Mouse (Mus musculus): Measurements from ENCODE around the gene Ddit4. TPM values are rescaled to one million over a fixed set of nuclear protein-coding genes. Genes with fewer than 3 reads are reported as not detected.

The Ddit4 gene
- total and polyA plus RNA-seq, 2 experiments from 2014 or later: 17.0 to 30.3 TPM

DNA sequence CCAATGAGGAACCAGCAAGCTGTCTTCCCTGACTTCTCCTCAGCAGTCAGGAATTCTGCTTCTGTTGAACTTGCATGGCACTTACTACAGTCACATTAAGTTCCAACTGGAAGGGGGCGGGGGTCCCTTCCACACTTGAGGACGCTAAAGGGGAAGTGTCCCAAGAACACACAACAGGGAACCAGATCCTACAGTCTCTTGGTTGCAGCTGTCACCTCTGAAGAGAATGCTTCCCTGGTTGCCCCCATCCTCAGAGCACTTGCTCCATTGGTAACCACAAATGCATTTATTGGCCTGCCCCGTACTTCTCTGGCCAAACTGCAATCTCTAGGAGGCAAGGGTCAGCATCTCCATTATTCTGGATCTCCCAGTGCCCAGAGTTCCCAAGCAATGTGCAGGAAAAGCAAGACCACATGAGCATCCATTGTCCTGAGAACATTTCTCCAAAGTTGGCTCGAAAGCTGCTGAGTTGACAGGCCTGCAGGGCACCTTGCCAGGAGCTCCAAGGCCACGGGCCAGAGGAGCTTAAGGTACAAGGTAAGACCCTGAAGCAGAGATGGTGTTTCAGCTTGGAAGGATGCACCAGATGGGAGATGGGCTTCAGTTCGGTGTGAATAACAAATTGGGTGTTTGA is 15.8 kb upstream of the Ddit4 start:
- peak overlapping the region; percentile 61 for H3K27ac ChIP-seq (ENCODE audit: low read depth)
- no peaks in the 10 kb centered on the region for H3K36me3 ChIP-seq (replicated peaks; ENCODE audit: control insufficient read depth, insufficient read depth, low read length)
- 50% methylated on average over 6 of the region's 6 CpGs for WGBS

GRCm38 (mm10) chr10:59966743-59967142 is 15.1 kb upstream of the Ddit4 start:
- no peak for DNase-seq (ENCODE audit: low spot score)
- Histone ChIP-seq H3K27me3 (ENCODE audit: control insufficient read depth, insufficient read depth, low read length) (no peaks in the 10 kb centered on the region), H3K4me3 (ENCODE audit: low read depth, low read length) (no peak overlapping the region), H3K9ac (replicated peaks; ENCODE audit: low read depth, low read length) (no peak overlapping the region), H3K4me2 (ENCODE audit: low read depth, low read length) (no peak overlapping the region), H3K27ac (ENCODE audit: low read depth) (peak overlapping the region; percentile 61), H3K4me1 (ENCODE audit: control insufficient read depth, insufficient read depth) (peaks cover 52% of the 10 kb centered on the region), H3K9me3 (replicated peaks; ENCODE audit: control insufficient read depth, low read length) (no peaks in the 10 kb centered on the region), H3K36me3 (replicated peaks; ENCODE audit: control insufficient read depth, insufficient read depth, low read length) (no peaks in the 10 kb centered on the region)
- 88% methylated on average over 6 of the region's 6 CpGs for WGBS
- no peak for ATAC-seq (ENCODE audit: insufficient read depth, low read depth)
- TF ChIP-seq CTCF (IDR thresholded peaks at IDR 0.05; ENCODE audit: low read depth) (peak; percentile 27; the same call in 1 of the 2 replicates), EP300 (IDR thresholded peaks at IDR 0.05; ENCODE audit: low read depth) (no peak)

More for the DNA sequence above, 15.8 kb upstream of the Ddit4 start:
- Histone ChIP-seq H3K9ac (replicated peaks; ENCODE audit: low read depth, low read length) (no peak overlapping the region), H3K27me3 (ENCODE audit: control insufficient read depth, insufficient read depth, low read length) (no peaks in the 10 kb centered on the region), H3K4me2 (ENCODE audit: low read depth, low read length) (no peak overlapping the region), H3K4me1 (ENCODE audit: control insufficient read depth, insufficient read depth) (peaks cover 57% of the 10 kb centered on the region), H3K4me3 (ENCODE audit: low read depth, low read length) (no peak overlapping the region), H3K9me3 (replicated peaks; ENCODE audit: control insufficient read depth, low read length) (no peaks in the 10 kb centered on the region)
- ATAC-seq (ENCODE audit: insufficient read depth, low read depth) (no peak), DNase-seq (ENCODE audit: low spot score) (peak; percentile 37)
- no peak for TF ChIP-seq CTCF (IDR thresholded peaks at IDR 0.05; ENCODE audit: low read depth)
- TF ChIP-seq EP300 (IDR thresholded peaks at IDR 0.05; ENCODE audit: low read depth): no peak

- H3K27me3 ChIP-seq (ENCODE audit: control insufficient read depth, insufficient read depth, low read length): no peaks in the 10 kb centered on the region
- peak overlapping the region; percentile 84 for H3K27ac ChIP-seq (ENCODE audit: low read depth)
- H3K36me3 ChIP-seq (replicated peaks; ENCODE audit: control insufficient read depth, insufficient read depth, low read length): no peaks in the 10 kb centered on the region
- H3K4me2 ChIP-seq (ENCODE audit: low read depth, low read length): no peak overlapping the region
- H3K4me1 ChIP-seq (ENCODE audit: control insufficient read depth, insufficient read depth): peaks cover 44% of the 10 kb centered on the region
- DNase-seq (ENCODE audit: low spot score) (no peak), ATAC-seq (ENCODE audit: insufficient read depth, low read depth) (no peak)
- TF ChIP-seq CTCF (IDR thresholded peaks at IDR 0.05; ENCODE audit: low read depth): no peak
- no peak for TF ChIP-seq EP300 (IDR thresholded peaks at IDR 0.05; ENCODE audit: low read depth)
- H3K9ac ChIP-seq (replicated peaks; ENCODE audit: low read depth, low read length): no peak overlapping the region
- WGBS: 90% methylated on average over 8 of the region's 8 CpGs
- no peak overlapping the region for H3K4me3 ChIP-seq (ENCODE audit: low read depth, low read length)
- H3K9me3 ChIP-seq (replicated peaks; ENCODE audit: control insufficient read depth, low read length): no peaks in the 10 kb centered on the region
Measured at GRCm38 (mm10) chr10:59965788-59966187, 14.2 kb upstream of the Ddit4 start.

- no peak for ATAC-seq (ENCODE audit: insufficient read depth, low read depth)
- Histone ChIP-seq H3K36me3 (replicated peaks; ENCODE audit: control insufficient read depth, insufficient read depth, low read length) (no peaks in the 10 kb centered on the region), H3K9me3 (replicated peaks; ENCODE audit: control insufficient read depth, low read length) (no peaks in the 10 kb centered on the region), H3K4me2 (ENCODE audit: low read depth, low read length) (no peak overlapping the region; the same call in 1 of the 2 replicates), H3K27ac (ENCODE audit: low read depth) (peak overlapping the region; percentile 84), H3K4me3 (ENCODE audit: low read depth, low read length) (no peak overlapping the region), H3K9ac (replicated peaks; ENCODE audit: low read depth, low read length) (peak overlapping the region; percentile 21; the same call in 1 of the 2 replicates), H3K27me3 (ENCODE audit: control insufficient read depth, insufficient read depth, low read length) (no peaks in the 10 kb centered on the region), H3K4me1 (ENCODE audit: control insufficient read depth, insufficient read depth) (peaks cover 39% of the 10 kb centered on the region)
- WGBS: 19% methylated on average over 9 of the region's 9 CpGs
- DNase-seq (ENCODE audit: low spot score): peak; percentile 80
- TF ChIP-seq EP300 (IDR thresholded peaks at IDR 0.05; ENCODE audit: low read depth) (no peak), CTCF (IDR thresholded peaks at IDR 0.05; ENCODE audit: low read depth) (no peak)
Measured at GRCm38 (mm10) chr10:59965362-59965695, 13.7 kb upstream of the Ddit4 start.

DNA sequence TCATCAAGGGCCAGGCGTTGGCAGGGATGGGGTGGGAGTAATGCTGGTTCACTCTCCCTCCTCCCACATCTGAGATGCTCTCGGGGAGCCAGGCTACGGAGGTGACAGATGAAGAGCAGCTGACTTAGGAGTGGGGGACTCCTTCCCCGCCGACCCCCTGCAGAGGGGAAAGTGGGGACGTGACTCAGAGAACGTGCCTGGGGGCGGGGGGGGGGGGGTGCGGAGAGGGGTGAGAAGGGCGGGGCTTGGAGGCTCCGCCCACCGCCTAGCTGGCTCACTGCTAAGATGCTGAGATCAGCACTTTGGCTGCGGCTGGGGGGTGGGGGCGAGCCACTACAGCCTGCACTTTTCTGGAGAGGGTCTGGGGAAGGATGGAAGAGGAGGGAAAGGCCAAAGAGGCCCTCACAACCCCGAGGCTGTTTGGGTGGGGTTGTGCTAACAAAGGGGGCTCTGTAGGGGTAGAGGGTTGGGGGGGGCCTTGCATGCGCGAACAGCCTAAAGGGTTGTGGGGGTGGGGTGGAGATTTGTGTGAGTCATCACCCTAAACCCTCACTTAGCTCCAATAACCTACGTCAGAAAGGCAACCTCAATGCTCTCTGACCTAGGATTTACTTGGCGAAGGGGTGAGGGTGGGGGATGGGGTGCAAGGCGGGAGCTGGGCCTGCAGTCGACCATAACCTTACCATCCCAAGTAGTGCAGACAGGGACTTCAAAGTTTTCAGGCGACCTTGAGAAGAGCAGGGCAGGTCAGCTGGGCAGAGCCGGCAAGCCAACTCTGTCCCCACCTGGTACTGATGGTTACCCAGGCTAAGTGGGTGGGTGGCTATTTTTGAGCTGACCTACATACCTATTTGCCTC is 13.1 kb upstream of the Ddit4 start:
- DNase-seq (ENCODE audit: low spot score) (no peak), ATAC-seq (ENCODE audit: insufficient read depth, low read depth) (peak; percentile 69)
- Histone ChIP-seq H3K9me3 (replicated peaks; ENCODE audit: control insufficient read depth, low read length) (no peaks in the 10 kb centered on the region), H3K4me3 (ENCODE audit: low read depth, low read length) (no peak overlapping the region), H3K36me3 (replicated peaks; ENCODE audit: control insufficient read depth, insufficient read depth, low read length) (no peaks in the 10 kb centered on the region), H3K4me2 (ENCODE audit: low read depth, low read length) (peak overlapping the region; percentile 40), H3K27me3 (ENCODE audit: control insufficient read depth, insufficient read depth, low read length) (no peaks in the 10 kb centered on the region), H3K9ac (replicated peaks; ENCODE audit: low read depth, low read length) (peak overlapping the region; percentile 21; the same call in 1 of the 2 replicates), H3K4me1 (ENCODE audit: control insufficient read depth, insufficient read depth) (peaks cover 36% of the 10 kb centered on the region), H3K27ac (ENCODE audit: low read depth) (peak overlapping the region; percentile 84)
- 11% methylated on average over 22 of the region's 23 CpGs for WGBS
- TF ChIP-seq EP300 (IDR thresholded peaks at IDR 0.05; ENCODE audit: low read depth): peak; percentile 61
- no peak for TF ChIP-seq CTCF (IDR thresholded peaks at IDR 0.05; ENCODE audit: low read depth)
